Mouse (Mus musculus): ENCODE measurements around the gene Nrxn1. TPM values are rescaled to one million over a fixed set of nuclear protein-coding genes. Genes with fewer than 3 reads are reported as not detected.
A peak's percentile ranks its signal among the peaks of the same experiment; 100 is the strongest.

Gene Nrxn1
- polyA plus RNA-seq, 1 experiment, result 0.31 TPM

- no peaks in the 10 kb centered on the region for H3K27me3 ChIP-seq (ENCODE audit: control insufficient read depth, insufficient read depth, low read length)
- no peaks in the 10 kb centered on the region for H3K4me1 ChIP-seq (replicated peaks; ENCODE audit: control insufficient read depth, insufficient read depth, low read length)
- no peak overlapping the region for H3K27ac ChIP-seq (ENCODE audit: control insufficient read depth, insufficient read depth, low read length)
- no peak for TF ChIP-seq CTCF (IDR thresholded peaks at IDR 0.05; ENCODE audit: borderline replicate concordance, control insufficient read depth, extremely low read depth, insufficient read depth, low read length, poor library complexity)
- no peak for TF ChIP-seq POLR2A (IDR thresholded peaks at IDR 0.05; ENCODE audit: control insufficient read depth, extremely low read depth, insufficient read depth, low read length, poor library complexity)
- no peak for DNase-seq
- no peak overlapping the region for H3K4me3 ChIP-seq (ENCODE audit: control insufficient read depth, insufficient read depth, low read length)
- H3K36me3 ChIP-seq (ENCODE audit: control insufficient read depth, insufficient read depth, low read length), result no peaks in the 10 kb centered on the region
- WGBS, result 88% methylated on average over 2 of the region's 2 CpGs
These were observed 275.0 kb downstream of the Nrxn1 start for GRCm38 (mm10) chr17:90817898-90818297.

- H3K36me3 ChIP-seq (ENCODE audit: control insufficient read depth, insufficient read depth, low read length), result no peaks in the 10 kb centered on the region
- H3K27me3 ChIP-seq (ENCODE audit: control insufficient read depth, insufficient read depth, low read length), result no peaks in the 10 kb centered on the region
- no peak for DNase-seq
- no peak overlapping the region for H3K27ac ChIP-seq (ENCODE audit: control insufficient read depth, insufficient read depth, low read length)
- 100% methylated on average over 1 of the region's 1 CpGs for WGBS
- no peak overlapping the region for H3K4me3 ChIP-seq (ENCODE audit: control insufficient read depth, insufficient read depth, low read length)
- TF ChIP-seq CTCF (IDR thresholded peaks at IDR 0.05; ENCODE audit: borderline replicate concordance, control insufficient read depth, extremely low read depth, insufficient read depth, low read length, poor library complexity) (no peak), POLR2A (IDR thresholded peaks at IDR 0.05; ENCODE audit: control insufficient read depth, extremely low read depth, insufficient read depth, low read length, poor library complexity) (no peak)
- H3K4me1 ChIP-seq (replicated peaks; ENCODE audit: control insufficient read depth, insufficient read depth, low read length), result no peaks in the 10 kb centered on the region
These were observed 277.6 kb downstream of the Nrxn1 start for GRCm38 (mm10) chr17:90815306-90815705.

GRCm38 (mm10) chr17:90813760-90814159 is 279.1 kb downstream of the Nrxn1 start:
- TF ChIP-seq CTCF (IDR thresholded peaks at IDR 0.05; ENCODE audit: borderline replicate concordance, control insufficient read depth, extremely low read depth, insufficient read depth, low read length, poor library complexity) (no peak), POLR2A (IDR thresholded peaks at IDR 0.05; ENCODE audit: control insufficient read depth, extremely low read depth, insufficient read depth, low read length, poor library complexity) (no peak)
- DNase-seq, result no peak
- Histone ChIP-seq H3K27ac (ENCODE audit: control insufficient read depth, insufficient read depth, low read length) (no peak overlapping the region), H3K27me3 (ENCODE audit: control insufficient read depth, insufficient read depth, low read length) (no peaks in the 10 kb centered on the region), H3K36me3 (ENCODE audit: control insufficient read depth, insufficient read depth, low read length) (no peaks in the 10 kb centered on the region), H3K4me3 (ENCODE audit: control insufficient read depth, insufficient read depth, low read length) (no peak overlapping the region), H3K4me1 (replicated peaks; ENCODE audit: control insufficient read depth, insufficient read depth, low read length) (no peaks in the 10 kb centered on the region)

GRCm38 (mm10) chr17:90812485-90812884 is 280.4 kb downstream of the Nrxn1 start:
- Histone ChIP-seq H3K27ac (ENCODE audit: control insufficient read depth, insufficient read depth, low read length) (no peak overlapping the region), H3K4me3 (ENCODE audit: control insufficient read depth, insufficient read depth, low read length) (no peak overlapping the region), H3K36me3 (ENCODE audit: control insufficient read depth, insufficient read depth, low read length) (no peaks in the 10 kb centered on the region), H3K27me3 (ENCODE audit: control insufficient read depth, insufficient read depth, low read length) (no peaks in the 10 kb centered on the region), H3K4me1 (replicated peaks; ENCODE audit: control insufficient read depth, insufficient read depth, low read length) (no peaks in the 10 kb centered on the region)
- DNase-seq, result no peak
- WGBS, result 97% methylated on average over 2 of the region's 2 CpGs
- TF ChIP-seq CTCF (IDR thresholded peaks at IDR 0.05; ENCODE audit: borderline replicate concordance, control insufficient read depth, extremely low read depth, insufficient read depth, low read length, poor library complexity), result no peak
- no peak for TF ChIP-seq POLR2A (IDR thresholded peaks at IDR 0.05; ENCODE audit: control insufficient read depth, extremely low read depth, insufficient read depth, low read length, poor library complexity)

- peak; percentile 9 for DNase-seq
- 73% methylated on average over 8 of the region's 8 CpGs for WGBS
- TF ChIP-seq POLR2A (IDR thresholded peaks at IDR 0.05; ENCODE audit: control insufficient read depth, extremely low read depth, insufficient read depth, low read length, poor library complexity) (no peak), CTCF (IDR thresholded peaks at IDR 0.05; ENCODE audit: borderline replicate concordance, control insufficient read depth, extremely low read depth, insufficient read depth, low read length, poor library complexity) (no peak)
These were observed 283.4 kb downstream of the Nrxn1 start for GRCm38 (mm10) chr17:90809197-90810163.

GRCm38 (mm10) chr17:90808256-90808655 is 284.6 kb downstream of the Nrxn1 start:
- Histone ChIP-seq H3K4me3 (ENCODE audit: control insufficient read depth, insufficient read depth, low read length) (no peak overlapping the region), H3K4me1 (replicated peaks; ENCODE audit: control insufficient read depth, insufficient read depth, low read length) (no peaks in the 10 kb centered on the region), H3K36me3 (ENCODE audit: control insufficient read depth, insufficient read depth, low read length) (no peaks in the 10 kb centered on the region), H3K27ac (ENCODE audit: control insufficient read depth, insufficient read depth, low read length) (no peak overlapping the region), H3K27me3 (ENCODE audit: control insufficient read depth, insufficient read depth, low read length) (no peaks in the 10 kb centered on the region)
- TF ChIP-seq CTCF (IDR thresholded peaks at IDR 0.05; ENCODE audit: borderline replicate concordance, control insufficient read depth, extremely low read depth, insufficient read depth, low read length, poor library complexity), result no peak
- TF ChIP-seq POLR2A (IDR thresholded peaks at IDR 0.05; ENCODE audit: control insufficient read depth, extremely low read depth, insufficient read depth, low read length, poor library complexity), result no peak
- WGBS, result 77% methylated on average over 2 of the region's 2 CpGs
- no peak for DNase-seq

More at GRCm38 (mm10) chr17:90809197-90810163, 283.4 kb downstream of the Nrxn1 start:
- Histone ChIP-seq H3K4me3 (ENCODE audit: control insufficient read depth, insufficient read depth, low read length) (no peak overlapping the region), H3K27ac (ENCODE audit: control insufficient read depth, insufficient read depth, low read length) (no peak overlapping the region), H3K4me1 (replicated peaks; ENCODE audit: control insufficient read depth, insufficient read depth, low read length) (no peaks in the 10 kb centered on the region), H3K36me3 (ENCODE audit: control insufficient read depth, insufficient read depth, low read length) (no peaks in the 10 kb centered on the region), H3K27me3 (ENCODE audit: control insufficient read depth, insufficient read depth, low read length) (no peaks in the 10 kb centered on the region)

All from thymus, adult 2 months (tissue).